Comparison of ENCODE assay signal across 8 mouse cellular contexts in genomic region chr10:8287350-8287791, GRCm38 (mm10).
DNase-seq lines count a peak whose midpoint lies in the region; ATAC-seq and TF ChIP-seq lines count a peak whose summit lies in the region.

No protein-coding gene starts in this region.

- no peak overlapping the region for H3K4me3 ChIP-seq in hindbrain, embryonic 15.5 days
- no peak overlapping the region for H3K4me3 ChIP-seq in hindbrain, embryonic 12.5 days
- no peak overlapping the region for H3K4me3 ChIP-seq in heart, embryonic 16.5 days (ENCODE audit: low read length)
- H3K4me3 ChIP-seq in lung, adult 2 months (replicated peaks; ENCODE audit: extremely low read depth, low read depth, low read length) = no peak overlapping the region
- H3K4me3 ChIP-seq in forebrain, embryonic 14.5 days (ENCODE audit: low read depth, low read length) = no peak overlapping the region

- H3K9me3 ChIP-seq in hindbrain, embryonic 15.5 days = no peaks in the 10 kb centered on the region
- H3K9me3 ChIP-seq in hindbrain, embryonic 12.5 days (replicated peaks) = no peaks in the 10 kb centered on the region
- no peaks in the 10 kb centered on the region for H3K9me3 ChIP-seq in heart, embryonic 16.5 days (replicated peaks; ENCODE audit: control insufficient read depth, low read length)
- no peaks in the 10 kb centered on the region for H3K9me3 ChIP-seq in forebrain, embryonic 14.5 days (replicated peaks; ENCODE audit: control insufficient read depth, low read length)

- ATAC-seq in hindbrain, embryonic 15.5 days (ENCODE audit: low FRiP score, low read depth) = peak; percentile 59; the same call in 1 of the 2 replicates
- ATAC-seq in hindbrain, embryonic 12.5 days (ENCODE audit: low FRiP score) = no peak
- peak; percentile 45; the same call in 1 of the 2 replicates for ATAC-seq in heart, embryonic 16.5 days (replicated peaks; ENCODE audit: extremely low read depth, insufficient read depth, low FRiP score)
- ATAC-seq in forebrain, embryonic 14.5 days = no peak

- H3K27ac ChIP-seq in hindbrain, embryonic 15.5 days (replicated peaks) = no peak overlapping the region
- H3K27ac ChIP-seq in hindbrain, embryonic 12.5 days = no peak overlapping the region
- no peak overlapping the region for H3K27ac ChIP-seq in heart, embryonic 16.5 days (ENCODE audit: low read length)
- H3K27ac ChIP-seq in forebrain, embryonic 14.5 days (ENCODE audit: low read depth, low read length) = no peak overlapping the region

- intact Hi-C loops in left cerebral cortex, postnatal 25 days (cut with DNase I) = no loop called here

- no peak overlapping the region for H3K4me2 ChIP-seq in hindbrain, embryonic 15.5 days
- H3K4me2 ChIP-seq in hindbrain, embryonic 12.5 days (replicated peaks) = no peak overlapping the region
- H3K4me2 ChIP-seq in heart, embryonic 16.5 days (ENCODE audit: low read depth, low read length) = no peak overlapping the region
- no peak overlapping the region for H3K4me2 ChIP-seq in forebrain, embryonic 14.5 days (ENCODE audit: low read length)

- H3K27me3 ChIP-seq in hindbrain, embryonic 15.5 days = no peaks in the 10 kb centered on the region
- no peaks in the 10 kb centered on the region for H3K27me3 ChIP-seq in hindbrain, embryonic 12.5 days
- H3K27me3 ChIP-seq in heart, embryonic 16.5 days (ENCODE audit: control insufficient read depth, insufficient read depth, low read length) = no peaks in the 10 kb centered on the region
- H3K27me3 ChIP-seq in forebrain, embryonic 14.5 days (replicated peaks; ENCODE audit: control insufficient read depth, insufficient read depth, low read length) = no peaks in the 10 kb centered on the region

- no peak overlapping the region for H3K9ac ChIP-seq in hindbrain, embryonic 15.5 days
- no peak overlapping the region for H3K9ac ChIP-seq in hindbrain, embryonic 12.5 days
- H3K9ac ChIP-seq in heart, embryonic 16.5 days (ENCODE audit: low read length) = no peak overlapping the region
- no peak overlapping the region for H3K9ac ChIP-seq in forebrain, embryonic 14.5 days (ENCODE audit: low read length)

- peak; percentile 57 to 68 for DNase-seq in cerebellum, postnatal 36 days
- DNase-seq in lung, adult 2 months = peak; percentile 16
- peak; percentile 28 for DNase-seq in thymus, postnatal 14 days
- no peak for DNase-seq in left cerebral cortex, postnatal 25 days (ENCODE audit: low spot score in 2 of 2)
- DNase-seq in forebrain, embryonic 14.5 days (ENCODE audit: low spot score) = no peak

- 0 out of 2 replicates have a peak, but pooled peaks cover 5% of the 10 kb centered on the region for H3K4me1 ChIP-seq in hindbrain, embryonic 15.5 days (replicated peaks)
- H3K4me1 ChIP-seq in hindbrain, embryonic 12.5 days = no peaks in the 10 kb centered on the region
- peaks cover 3% of the 10 kb centered on the region; the same call in 1 of the 2 replicates for H3K4me1 ChIP-seq in heart, embryonic 16.5 days (ENCODE audit: control insufficient read depth, insufficient read depth, low read length)
- H3K4me1 ChIP-seq in lung, adult 2 months (ENCODE audit: control insufficient read depth, insufficient read depth, low read length) = no peaks in the 10 kb centered on the region
- no peaks in the 10 kb centered on the region for H3K4me1 ChIP-seq in forebrain, embryonic 14.5 days (ENCODE audit: control insufficient read depth, insufficient read depth, low read length)

- TF ChIP-seq POLR2A in lung, adult 2 months (IDR thresholded peaks at IDR 0.05; ENCODE audit: borderline replicate concordance, extremely low read depth, low read depth, low read length) = no peak

- no peaks in the 10 kb centered on the region for H3K36me3 ChIP-seq in hindbrain, embryonic 15.5 days
- no peaks in the 10 kb centered on the region for H3K36me3 ChIP-seq in hindbrain, embryonic 12.5 days
- H3K36me3 ChIP-seq in heart, embryonic 16.5 days (ENCODE audit: control insufficient read depth, insufficient read depth) = no peaks in the 10 kb centered on the region
- H3K36me3 ChIP-seq in forebrain, embryonic 14.5 days (ENCODE audit: control insufficient read depth, insufficient read depth, low read length) = no peaks in the 10 kb centered on the region

- WGBS in hindbrain, embryonic 15.5 days = 31% methylated on average over 6 of the region's 6 CpGs
- WGBS in hindbrain, embryonic 12.5 days = 26% methylated on average over 6 of the region's 6 CpGs
- WGBS in heart, embryonic 16.5 days = 10% methylated on average over 6 of the region's 6 CpGs
- WGBS in lung, adult 2 months = 11% methylated on average over 6 of the region's 6 CpGs
- 29% methylated on average over 6 of the region's 6 CpGs for WGBS in forebrain, embryonic 14.5 days

- TF ChIP-seq CTCF in lung, adult 2 months (IDR thresholded peaks at IDR 0.05; ENCODE audit: insufficient read depth, low read length) = no peak

Comparison
In these comparisons a context has a peak if more than half of its experiments do, and no peak if none do; other contexts are left out.
1. ATAC-seq: peak in hindbrain, embryonic 15.5 days (single experiment) and heart, embryonic 16.5 days (single experiment); none in hindbrain, embryonic 12.5 days (single experiment) and forebrain, embryonic 14.5 days (single experiment).
2. DNase-seq: peak in cerebellum, postnatal 36 days (2 of 2), lung, adult 2 months (single experiment) and thymus, postnatal 14 days (single experiment); none in left cerebral cortex, postnatal 25 days (0 of 2) and forebrain, embryonic 14.5 days (single experiment).